Mouse (Mus musculus) lung, adult 2 months (tissue): ENCODE measurements around the gene Vezt. TPM values are rescaled to one million over a fixed set of nuclear protein-coding genes. Genes with fewer than 3 reads are reported as not detected.

Experiments used
- DNase-seq: peaks from one replicate; pipeline ENCODE4 v3.0.0; 2022
- H3K4me1 ChIP-seq: fragments of 200-500 bp; 2 replicates; pipeline ENCODE4 v1.6.1; 2011; ENCODE audit warnings: low read length; ENCODE audit not compliant: control insufficient read depth, insufficient read depth
- H3K4me3 ChIP-seq: fragments of 200-500 bp; replicated peaks from 2 replicates; pipeline ENCODE3; 2011; ENCODE audit warnings: low read depth, mild to moderate bottlenecking, control low read depth, low read length; ENCODE audit errors: extremely low read depth
- CTCF ChIP-seq: fragments of 200-500 bp; IDR thresholded peaks from 2 replicates; pipeline ENCODE4 v1.5.1; 2011; ENCODE audit warnings: mild to moderate bottlenecking, low read length, control low read depth; ENCODE audit not compliant: insufficient read depth
- POLR2A ChIP-seq: fragments of 200-500 bp; IDR thresholded peaks from 2 replicates; pipeline ENCODE4 v1.6.1; 2011; ENCODE audit warnings: low read depth, mild to moderate bottlenecking, control low read depth, low read length, borderline replicate concordance; ENCODE audit errors: extremely low read depth
- WGBS: fragments of 180-500 bp; shearing (Covaris S2); methylation state at CpG from one replicate; pipeline ENCODE4 v1.1.7; 2018; 5-methylcytosine and 5-hydroxymethylcytosine counted together
- polyA plus RNA-seq: library from polyadenylated mRNA; depleted of rRNA; stranded (reverse); fragments of >200 nt; gene quantifications from 2 replicates; pipeline ENCODE4 v1.2.3, GENCODE M21; 2012

Vezt gene
- polyA plus RNA-seq, 1 experiment, result 13.4 TPM

- Histone ChIP-seq H3K4me1 (no peaks in the 10 kb centered on the region), H3K4me3 (no peak overlapping the region)
- TF ChIP-seq CTCF (no peak), POLR2A (no peak)
- DNase-seq, result no peak
- 86% methylated on average over 5 of the region's 5 CpGs for WGBS
These were observed 125.7 kb downstream of the Vezt start for GRCm38 (mm10) chr10:93909811-93910446.

- Histone ChIP-seq H3K4me3 (no peak overlapping the region), H3K4me1 (no peaks in the 10 kb centered on the region)
- DNase-seq, result no peak
- no peak for TF ChIP-seq CTCF
- TF ChIP-seq POLR2A, result no peak
- 75% methylated on average over 1 of the region's 1 CpGs for WGBS
These were observed 126.6 kb downstream of the Vezt start for GRCm38 (mm10) chr10:93909015-93909414.

GRCm38 (mm10) chr10:93908540-93908939 is 127.1 kb downstream of the Vezt start:
- Histone ChIP-seq H3K4me1 (no peaks in the 10 kb centered on the region), H3K4me3 (no peak overlapping the region)
- WGBS, result 77% methylated on average over 7 of the region's 7 CpGs
- no peak for TF ChIP-seq CTCF
- DNase-seq, result no peak

DNA sequence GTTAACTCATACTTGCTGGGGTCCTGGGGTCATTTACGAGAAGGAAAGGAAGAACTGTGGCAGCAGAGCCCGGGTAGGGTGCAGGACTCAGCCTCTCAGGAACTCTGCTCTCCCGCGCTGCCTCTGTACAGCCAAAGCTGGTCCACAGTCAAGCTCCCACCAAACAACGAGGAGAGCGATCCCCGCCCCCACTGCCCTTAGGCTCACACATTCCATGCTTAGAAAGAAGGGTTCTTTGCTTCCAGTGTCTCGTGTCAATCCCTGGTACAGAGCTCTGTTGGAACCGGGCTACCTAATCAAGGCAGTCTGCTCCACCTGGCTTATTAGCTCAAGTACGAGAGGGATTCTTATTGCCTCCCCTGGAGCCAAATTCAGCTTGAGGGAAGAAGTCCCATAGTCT is 128.2 kb downstream of the Vezt start:
- Histone ChIP-seq H3K4me3 (no peak overlapping the region), H3K4me1 (no peaks in the 10 kb centered on the region)
- WGBS, result 65% methylated on average over 10 of the region's 10 CpGs
- no peak for DNase-seq
- no peak for TF ChIP-seq POLR2A
- TF ChIP-seq CTCF, result no peak

DNA sequence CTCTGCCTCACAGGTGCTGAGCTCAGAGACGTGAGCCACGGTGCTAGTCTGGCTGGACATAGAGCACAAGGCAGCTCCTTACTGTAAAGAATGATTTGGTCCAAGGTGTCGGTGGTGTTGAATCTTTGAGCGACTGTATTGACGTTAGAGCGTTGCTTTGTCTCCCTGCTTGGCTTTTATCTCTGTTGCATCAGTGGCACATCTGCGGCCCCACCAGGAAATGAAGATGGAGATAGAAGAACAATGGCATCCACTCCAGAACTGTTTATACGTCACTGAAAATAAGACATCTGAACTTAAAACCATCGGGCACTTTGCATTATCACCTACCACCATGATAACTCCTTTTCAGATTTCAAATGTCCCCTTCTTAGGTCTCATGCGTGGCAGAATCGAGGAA is 135.7 kb downstream of the Vezt start:
- WGBS, result 62% methylated on average over 11 of the region's 11 CpGs
- TF ChIP-seq POLR2A (no peak), CTCF (no peak)
- no peak for DNase-seq
- H3K4me3 ChIP-seq, result no peak overlapping the region
- H3K4me1 ChIP-seq, result no peaks in the 10 kb centered on the region

GRCm38 (mm10) chr10:93899303-93899702 is 136.3 kb downstream of the Vezt start:
- DNase-seq, result no peak
- Histone ChIP-seq H3K4me1 (no peaks in the 10 kb centered on the region), H3K4me3 (no peak overlapping the region)
- TF ChIP-seq POLR2A (no peak), CTCF (no peak)
- 49% methylated on average over 2 of the region's 2 CpGs for WGBS

- Histone ChIP-seq H3K4me1 (no peaks in the 10 kb centered on the region), H3K4me3 (no peak within 1 kb of the TSS)
- 66% methylated on average over 7 of the region's 7 CpGs for WGBS
- TF ChIP-seq CTCF, result no peak
- no peak for TF ChIP-seq POLR2A
- DNase-seq, result no peak
These were observed 138.5 kb downstream of the Vezt start, which contains the start of gene Metap2 for GRCm38 (mm10) chr10:93897043-93897646. TSS of gene Metap2 (minus strand) at chr10:93897093.

DNA sequence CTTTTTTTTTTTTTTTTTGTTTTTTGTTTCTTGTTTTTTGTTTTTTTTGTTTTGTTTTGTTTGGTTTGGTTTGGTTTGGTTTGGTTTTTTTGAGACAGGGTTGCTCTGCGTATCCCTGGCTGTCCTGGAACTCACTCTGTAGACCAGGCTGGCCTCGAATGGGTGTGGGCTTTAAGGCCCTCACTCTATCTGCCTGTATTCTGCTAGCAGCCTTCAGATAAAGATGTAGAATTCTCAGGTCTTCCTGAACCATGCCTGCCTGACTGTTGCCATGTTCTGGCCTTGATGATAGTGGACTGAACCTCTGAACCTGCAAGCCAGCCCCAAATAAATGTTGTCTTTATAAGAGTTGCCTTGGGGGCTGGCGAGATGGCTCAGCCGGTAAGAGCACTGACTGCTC is 143.1 kb downstream of the Vezt start:
- peaks cover 7% of the 10 kb centered on the region; the same call in 1 of the 2 replicates for H3K4me1 ChIP-seq
- no peak overlapping the region for H3K4me3 ChIP-seq
- no peak for DNase-seq
- TF ChIP-seq POLR2A, result no peak
- no peak for TF ChIP-seq CTCF
- WGBS, result 90% methylated on average over 4 of the region's 4 CpGs

DNA sequence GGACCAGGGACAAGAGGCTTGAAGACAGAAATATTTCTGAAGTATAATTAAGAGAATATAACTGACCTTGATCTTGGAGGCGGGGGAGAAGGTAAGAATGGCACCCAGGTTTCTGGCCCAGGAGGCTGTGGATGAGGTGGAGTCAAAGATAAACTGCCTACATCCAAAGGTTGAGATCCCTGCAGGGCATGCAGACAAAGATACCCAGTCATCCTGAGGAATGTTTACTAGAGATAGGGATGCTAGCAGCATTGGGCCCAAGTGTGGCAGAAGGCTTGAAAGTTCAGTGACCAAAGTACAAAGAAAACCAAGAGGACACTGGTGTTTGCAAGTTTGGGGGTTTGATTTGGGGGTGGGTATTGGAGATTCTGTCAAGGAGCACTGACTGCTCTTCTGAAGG is 144.6 kb downstream of the Vezt start:
- Histone ChIP-seq H3K4me1 (peaks cover 7% of the 10 kb centered on the region; the same call in 1 of the 2 replicates), H3K4me3 (no peak overlapping the region)
- DNase-seq, result no peak
- TF ChIP-seq POLR2A, result no peak
- 94% methylated on average over 1 of the region's 1 CpGs for WGBS

DNA sequence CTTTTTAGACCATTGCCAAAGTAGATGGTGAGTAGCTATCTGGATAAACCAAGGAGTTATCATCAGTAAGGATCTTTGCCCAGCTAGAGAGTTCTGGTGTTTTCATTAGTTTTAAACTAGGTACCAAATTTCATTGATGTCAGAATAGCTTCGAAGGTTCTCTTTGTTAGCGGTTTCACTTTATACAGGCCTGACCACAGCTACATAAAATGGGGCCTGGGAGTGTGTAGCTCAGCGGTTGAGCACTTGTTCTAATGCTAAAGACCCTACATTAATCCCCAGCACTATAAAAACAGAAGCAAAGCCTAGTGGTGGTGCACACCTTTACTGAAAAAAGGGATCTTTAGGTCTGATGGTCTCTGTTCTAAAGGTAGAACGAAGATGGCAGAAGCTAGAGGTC is 145.1 kb downstream of the Vezt start:
- H3K4me1 ChIP-seq, result peaks cover 7% of the 10 kb centered on the region; the same call in 1 of the 2 replicates
- no peak for DNase-seq
- TF ChIP-seq POLR2A, result no peak
- no peak for TF ChIP-seq CTCF
- no peak overlapping the region for H3K4me3 ChIP-seq
- WGBS, result 81% methylated on average over 4 of the region's 4 CpGs
